In the genomic region with DNA sequence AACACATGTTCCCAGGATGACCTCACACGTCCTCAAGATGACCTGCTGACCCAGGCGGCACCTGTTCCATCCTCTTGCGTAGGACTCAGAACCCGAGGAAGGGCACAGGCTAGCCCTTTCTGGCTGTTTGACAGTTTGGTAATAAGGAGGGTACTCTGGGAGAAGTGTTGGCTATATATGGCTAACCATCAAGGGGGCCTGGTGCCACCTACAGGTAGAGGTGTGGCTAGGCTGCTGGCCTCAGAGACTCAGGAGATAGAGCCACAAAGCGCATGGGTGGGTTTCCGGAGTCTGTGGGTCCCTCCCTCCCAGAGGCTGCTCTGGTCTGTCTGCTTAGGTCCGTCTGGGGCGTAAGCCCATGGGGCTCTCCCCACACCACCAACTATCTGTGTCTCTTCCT, we compare ENCODE assay signal across 20 mouse cellular contexts. TPM values are rescaled to one million over a fixed set of nuclear protein-coding genes. Genes with fewer than 3 reads are reported as not detected.
A peak's percentile ranks its signal among the peaks of the same experiment; 100 is the strongest.
DNase-seq lines count a peak whose midpoint lies in the region; ATAC-seq and TF ChIP-seq lines count a peak whose summit lies in the region.
"Had no signal": no experiment of that assay in that cellular context is flagged by ENCODE, and none has a peak within 500 bp of the region (broad histone marks: within the 10 kb centered on the region; RNA-seq: fewer than 3 reads in every experiment).

No protein-coding gene starts in this region.

- no peaks in the 10 kb centered on the region for H3K27me3 ChIP-seq in hindbrain, postnatal 0 days (ENCODE audit: insufficient read depth, low read length)
- no peaks in the 10 kb centered on the region for H3K27me3 ChIP-seq in hindbrain, embryonic 13.5 days
- H3K27me3 ChIP-seq in lung, embryonic 15.5 days, result no peaks in the 10 kb centered on the region
- H3K27me3 ChIP-seq in E14TG2a.4 (ENCODE audit: insufficient read depth, low read length), result no peaks in the 10 kb centered on the region
- no peaks in the 10 kb centered on the region for H3K27me3 ChIP-seq in stomach, embryonic 14.5 days (ENCODE audit: control insufficient read depth, insufficient read depth, low read length)
- H3K27me3 ChIP-seq: embryonic facial prominence, embryonic 15.5 days; liver, embryonic 13.5 days; Patski had no signal

- H3K4me2 ChIP-seq in hindbrain, postnatal 0 days (ENCODE audit: low read depth, low read length), result no peak overlapping the region
- H3K4me2 ChIP-seq in hindbrain, embryonic 13.5 days, result no peak overlapping the region
- no peak overlapping the region for H3K4me2 ChIP-seq in lung, embryonic 15.5 days
- 0 out of 2 replicates have a peak overlapping the region, but pooled peaks have one; percentile 7 for H3K4me2 ChIP-seq in stomach, embryonic 14.5 days (replicated peaks; ENCODE audit: low read depth, low read length)
- H3K4me2 ChIP-seq: embryonic facial prominence, embryonic 15.5 days; forebrain, embryonic 12.5 days; liver, embryonic 13.5 days had no signal

- no peak for DNase-seq in hindbrain, postnatal 0 days (ENCODE audit: low spot score)
- no peak for DNase-seq in lung, adult 18-20 months
- no peak for DNase-seq in ovary, adult 18-20 months (ENCODE audit: low spot score)
- no peak for DNase-seq in retina, postnatal 1 day
- DNase-seq: cerebellum, adult 11-12 months; heart, adult 2 months; liver, embryonic 13.5 days; right cerebral cortex, postnatal 4 days; thymus, postnatal 4 days had no signal

- H3K36me3 ChIP-seq in hindbrain, postnatal 0 days (ENCODE audit: insufficient read depth, low read length), result no peaks in the 10 kb centered on the region
- no peaks in the 10 kb centered on the region for H3K36me3 ChIP-seq in hindbrain, embryonic 13.5 days
- H3K36me3 ChIP-seq in lung, embryonic 15.5 days, result no peaks in the 10 kb centered on the region
- no peaks in the 10 kb centered on the region for H3K36me3 ChIP-seq in E14TG2a.4 (ENCODE audit: insufficient read depth, low read length)
- H3K36me3 ChIP-seq in stomach, embryonic 14.5 days (ENCODE audit: control insufficient read depth, insufficient read depth, low read length), result no peaks in the 10 kb centered on the region; the same call in 1 of the 2 replicates
- H3K36me3 ChIP-seq: embryonic facial prominence, embryonic 15.5 days; forebrain, embryonic 12.5 days; liver, embryonic 13.5 days; midbrain, embryonic 10.5 days had no signal

- H3K4me3 ChIP-seq in hindbrain, postnatal 0 days (ENCODE audit: low read length), result no peak overlapping the region
- H3K4me3 ChIP-seq in hindbrain, embryonic 13.5 days, result no peak overlapping the region
- no peak overlapping the region for H3K4me3 ChIP-seq in lung, embryonic 15.5 days
- H3K4me3 ChIP-seq in E14TG2a.4 (replicated peaks; ENCODE audit: low read length), result peak overlapping the region; percentile 54
- no peak overlapping the region for H3K4me3 ChIP-seq in stomach, embryonic 14.5 days (ENCODE audit: low read depth, low read length)
- H3K4me3 ChIP-seq: embryonic facial prominence, embryonic 15.5 days; forebrain, embryonic 12.5 days; heart, adult 2 months; liver, embryonic 13.5 days; midbrain, embryonic 10.5 days; myocyte had no signal

- H3K4me1 ChIP-seq in hindbrain, postnatal 0 days (ENCODE audit: insufficient read depth, low read length), result peaks cover 20% of the 10 kb centered on the region
- peaks cover 87% of the 10 kb centered on the region for H3K4me1 ChIP-seq in hindbrain, embryonic 13.5 days (replicated peaks)
- peaks cover 88% of the 10 kb centered on the region for H3K4me1 ChIP-seq in lung, embryonic 15.5 days
- H3K4me1 ChIP-seq in E14TG2a.4 (replicated peaks; ENCODE audit: low read depth, low read length), result peaks cover 97% of the 10 kb centered on the region
- H3K4me1 ChIP-seq in stomach, embryonic 14.5 days (ENCODE audit: control insufficient read depth, insufficient read depth, low read length), result peaks cover 72% of the 10 kb centered on the region
- H3K4me1 ChIP-seq: liver, embryonic 13.5 days had no signal

- H3K27ac ChIP-seq in hindbrain, postnatal 0 days, result no peak overlapping the region
- H3K27ac ChIP-seq in hindbrain, embryonic 13.5 days, result no peak overlapping the region
- H3K27ac ChIP-seq in lung, embryonic 15.5 days, result peak overlapping the region; percentile 84
- H3K27ac ChIP-seq in stomach, embryonic 14.5 days (ENCODE audit: low read length), result peak overlapping the region; percentile 61; the same call in 1 of the 2 replicates
- H3K27ac ChIP-seq: embryonic facial prominence, embryonic 15.5 days; forebrain, embryonic 12.5 days; heart, adult 2 months; liver, embryonic 13.5 days had no signal

- no peak for ATAC-seq in hindbrain, postnatal 0 days
- no peak for ATAC-seq in hindbrain, embryonic 13.5 days (ENCODE audit: low FRiP score)
- peak; percentile 8; the same call in 1 of the 2 replicates for ATAC-seq in lung, embryonic 15.5 days (ENCODE audit: borderline replicate concordance, extremely low read depth, low FRiP score, low TSS enrichment)
- no peak for ATAC-seq in stomach, embryonic 14.5 days (ENCODE audit: insufficient number of reproducible peaks, insufficient read depth, low FRiP score, low read depth)
- ATAC-seq: inflammation-experienced regulatory T-cells, adult 6 months; Patski had no signal

- peak; percentile 13; the same call in 1 of the 2 replicates for TF ChIP-seq CTCF in hindbrain, postnatal 0 days (IDR thresholded peaks at IDR 0.05; ENCODE audit: low read depth)
- no peak for TF ChIP-seq CTCF in E14TG2a.4 (conservative IDR thresholded peaks at IDR 0.05; ENCODE audit: low read length)

- WGBS in hindbrain, postnatal 0 days, result 85% methylated on average over 8 of the region's 8 CpGs
- WGBS in hindbrain, embryonic 13.5 days, result 66% methylated on average over 8 of the region's 8 CpGs
- 55% methylated on average over 8 of the region's 8 CpGs for WGBS in lung, embryonic 15.5 days
- WGBS in stomach, embryonic 14.5 days, result 63% methylated on average over 8 of the region's 8 CpGs

- H3K9ac ChIP-seq in hindbrain, postnatal 0 days (replicated peaks; ENCODE audit: low read length), result no peak overlapping the region
- no peak overlapping the region for H3K9ac ChIP-seq in hindbrain, embryonic 13.5 days
- H3K9ac ChIP-seq in lung, embryonic 15.5 days, result no peak overlapping the region
- H3K9ac ChIP-seq in stomach, embryonic 14.5 days (replicated peaks; ENCODE audit: low read depth, low read length), result no peak overlapping the region
- H3K9ac ChIP-seq: embryonic facial prominence, embryonic 15.5 days; forebrain, embryonic 12.5 days; liver, embryonic 13.5 days had no signal

- H3K9me3 ChIP-seq in hindbrain, postnatal 0 days (ENCODE audit: low read length), result no peaks in the 10 kb centered on the region
- H3K9me3 ChIP-seq in hindbrain, embryonic 13.5 days, result no peaks in the 10 kb centered on the region
- H3K9me3 ChIP-seq in lung, embryonic 15.5 days, result no peaks in the 10 kb centered on the region
- H3K9me3 ChIP-seq in E14TG2a.4 (ENCODE audit: low read length), result no peaks in the 10 kb centered on the region
- no peaks in the 10 kb centered on the region for H3K9me3 ChIP-seq in stomach, embryonic 14.5 days (ENCODE audit: control insufficient read depth, low read depth, low read length)
- H3K9me3 ChIP-seq: embryonic facial prominence, embryonic 15.5 days; forebrain, embryonic 12.5 days; liver, embryonic 13.5 days; midbrain, embryonic 10.5 days had no signal

RNA-seq across cellular contexts. Expression of gene Zbp1, which starts 28.0 kb away (rescaled TPM):
- not detected in 2 replicates for total RNA-seq in hindbrain, postnatal 0 days (2014; rRNA removed)
- 0.58 and 0.68 TPM in 2 replicates for polyA plus RNA-seq in hindbrain, postnatal 0 days (2015; fragmentation: Nextera tagmentation; extraction: Ambion mirVana)
- 0.16 and 0.29 TPM in 2 replicates for polyA plus RNA-seq in hindbrain, embryonic 13.5 days (2015; fragmentation: Nextera tagmentation; extraction: Ambion mirVana)
- 0.43 and 0.95 TPM in 2 replicates for polyA plus RNA-seq in lung, embryonic 15.5 days (2015; fragmentation: Nextera tagmentation; extraction: Ambion mirVana)
- 0.91 TPM in 1 of 2 replicates, not detected in the other for polyA plus RNA-seq in stomach, embryonic 14.5 days (2014; fragmentation: Nextera tagmentation; extraction: Ambion mirVana)
- total RNA-seq: left cerebral cortex, postnatal 14 days had no signal

RNA-seq across cellular contexts. Expression of gene Pmepa1, which starts 29.6 kb away (rescaled TPM):
- total RNA-seq in hindbrain, postnatal 0 days (2014; rRNA removed), result 7.7 and 16.0 TPM in 2 replicates
- polyA plus RNA-seq in hindbrain, postnatal 0 days (2015; fragmentation: Nextera tagmentation; extraction: Ambion mirVana), result 2.6 and 3.0 TPM in 2 replicates
- 4.7 and 5.2 TPM in 2 replicates for polyA plus RNA-seq in hindbrain, embryonic 13.5 days (2015; fragmentation: Nextera tagmentation; extraction: Ambion mirVana)
- 7.3 and 7.7 TPM in 2 replicates for polyA plus RNA-seq in lung, embryonic 15.5 days (2015; fragmentation: Nextera tagmentation; extraction: Ambion mirVana)
- 13.3 and 14.8 TPM in 2 replicates for polyA plus RNA-seq in stomach, embryonic 14.5 days (2014; fragmentation: Nextera tagmentation; extraction: Ambion mirVana)

Comparison
In these comparisons a context has a peak if more than half of its experiments do, and no peak if none do; other contexts are left out.
1. H3K27ac ChIP-seq: peak in lung, embryonic 15.5 days (single experiment) and stomach, embryonic 14.5 days (single experiment); none in hindbrain, postnatal 0 days (single experiment) and hindbrain, embryonic 13.5 days (single experiment).